Mouse (Mus musculus): ENCODE data around the gene Tspan32.

The Tspan32 gene

GRCm38 (mm10) chr7:143004727-143005343 is at the start of gene Tspan32:
Gene Tspan32, plus strand, starts transcription at chr7:143005046.
- peak; percentile 86 to 88 for DNase-seq (ENCODE audit: low spot score in 2 of 2)

- DNase-seq (ENCODE audit: low spot score in 2 of 2), result no peak
Observed at GRCm38 (mm10) chr7:142956018-142956417, 48.8 kb upstream of the Tspan32 start.

GRCm38 (mm10) chr7:142958817-142959216 is 46.0 kb upstream of the Tspan32 start:
- DNase-seq (ENCODE audit: low spot score in 2 of 2), result no peak

- no peak for DNase-seq (ENCODE audit: low spot score in 2 of 2)
Observed at GRCm38 (mm10) chr7:142959752-142960151, 45.1 kb upstream of the Tspan32 start.

- DNase-seq (ENCODE audit: low spot score in 2 of 2), result no peak
Observed at GRCm38 (mm10) chr7:142967414-142967883, 37.4 kb upstream of the Tspan32 start.

GRCm38 (mm10) chr7:142967884-142968808 is 36.7 kb upstream of the Tspan32 start:
- DNase-seq (ENCODE audit: low spot score in 2 of 2), result peak in 1 of 2 experiments; percentile 9

DNA sequence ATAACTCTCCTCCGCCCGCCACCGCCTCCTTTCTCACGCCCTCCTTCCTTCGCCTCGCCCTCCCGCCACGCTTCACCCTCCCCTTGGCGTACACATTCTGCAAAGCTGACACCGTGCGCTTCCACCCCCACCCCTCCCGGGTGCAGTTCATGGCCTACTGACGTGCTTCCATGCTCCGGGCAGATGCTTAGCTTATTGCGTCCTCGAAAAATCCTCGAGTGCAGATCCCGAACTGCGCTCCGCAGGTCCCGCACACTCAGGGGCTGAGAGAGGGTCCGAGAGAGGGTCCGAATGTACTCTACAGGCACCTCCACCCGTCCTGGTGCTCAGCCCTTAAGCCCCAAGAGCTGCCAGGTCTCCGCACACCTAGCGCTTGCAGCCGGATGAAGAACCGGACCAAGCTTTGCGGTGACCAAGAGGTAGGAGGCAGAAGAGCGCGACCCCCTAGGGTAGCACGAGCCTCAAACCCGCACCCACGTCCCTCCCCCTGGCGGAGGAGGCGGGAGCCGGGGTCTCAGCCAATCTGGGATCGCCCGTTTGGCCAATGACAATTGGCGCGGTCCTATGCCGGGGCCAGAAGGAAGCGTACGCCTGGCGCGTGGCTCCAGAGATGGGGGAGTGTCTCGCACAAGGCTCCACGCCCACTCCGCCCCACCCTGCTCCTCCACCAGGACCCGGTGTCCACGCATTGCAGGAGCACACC is 35.9 kb upstream of the Tspan32 start, which contains the start of gene Ascl2:
Ascl2 (minus strand) TSS at position 456 of the 703 bp plus-strand sequence.
- DNase-seq (ENCODE audit: low spot score in 2 of 2), result no peak

GRCm38 (mm10) chr7:142981908-142982307 is 22.9 kb upstream of the Tspan32 start:
- no peak for DNase-seq (ENCODE audit: low spot score in 2 of 2)

- no peak for DNase-seq (ENCODE audit: low spot score in 2 of 2)
Observed at GRCm38 (mm10) chr7:142985146-142985545, 19.7 kb upstream of the Tspan32 start.

DNA sequence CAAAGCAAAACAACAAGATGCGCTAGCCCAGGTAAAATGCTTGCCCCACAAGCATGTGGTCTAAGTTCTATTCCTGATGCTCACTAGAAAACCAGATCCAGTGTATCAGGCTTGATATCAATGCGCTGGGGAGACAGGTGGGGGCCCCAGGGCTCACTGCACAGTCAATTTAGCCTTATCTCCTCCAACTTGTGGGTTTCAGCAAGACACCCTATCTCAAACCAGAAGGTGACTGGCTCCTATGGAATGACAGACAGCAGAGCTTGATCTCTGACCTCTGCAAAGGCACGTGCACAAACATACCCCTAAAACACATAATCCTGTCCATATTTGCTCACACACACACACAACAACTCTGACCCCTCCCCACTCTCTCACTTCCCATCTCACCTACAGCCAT is 17.1 kb upstream of the Tspan32 start:
- no peak for DNase-seq (ENCODE audit: low spot score in 2 of 2)

- DNase-seq (ENCODE audit: low spot score in 2 of 2), result no peak
Observed at GRCm38 (mm10) chr7:142995004-142995403, 9.8 kb upstream of the Tspan32 start.

DNA sequence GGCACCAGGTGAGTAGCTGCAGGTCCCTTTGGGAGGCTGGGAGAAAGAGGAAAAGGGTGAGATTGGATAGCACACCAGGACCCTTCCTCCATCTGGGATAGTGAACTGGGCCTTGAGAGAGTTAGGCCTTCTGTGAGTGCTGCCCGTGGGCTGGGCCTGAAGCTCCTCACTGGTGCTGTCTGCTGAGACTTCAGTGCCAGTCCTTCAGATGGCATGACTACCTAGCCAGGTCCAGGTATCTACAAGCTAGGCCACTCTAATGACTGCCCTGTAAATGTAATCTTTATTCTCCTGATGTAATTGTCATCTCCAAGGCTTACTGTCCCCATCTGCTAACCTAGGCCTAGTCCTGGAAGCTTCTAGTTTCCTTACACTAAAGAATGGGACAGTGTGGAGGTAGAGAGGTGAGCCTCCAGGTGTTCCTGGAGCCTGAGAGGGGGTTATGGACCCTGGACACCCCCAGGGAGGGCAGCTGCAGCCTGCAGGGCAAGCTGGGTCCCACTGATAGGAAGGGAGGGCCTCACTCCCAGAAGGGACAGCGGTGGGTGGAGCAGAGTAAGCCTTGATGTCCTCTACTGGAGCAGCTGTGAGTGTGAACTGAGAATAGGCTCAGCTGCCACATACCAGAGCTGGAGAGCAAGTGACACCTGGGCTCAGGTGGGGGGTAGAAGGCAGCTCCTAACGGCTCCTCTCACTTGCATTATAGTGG is 9.1 kb upstream of the Tspan32 start:
- DNase-seq (ENCODE audit: low spot score in 2 of 2), result peak; percentile 27 to 50

DNA sequence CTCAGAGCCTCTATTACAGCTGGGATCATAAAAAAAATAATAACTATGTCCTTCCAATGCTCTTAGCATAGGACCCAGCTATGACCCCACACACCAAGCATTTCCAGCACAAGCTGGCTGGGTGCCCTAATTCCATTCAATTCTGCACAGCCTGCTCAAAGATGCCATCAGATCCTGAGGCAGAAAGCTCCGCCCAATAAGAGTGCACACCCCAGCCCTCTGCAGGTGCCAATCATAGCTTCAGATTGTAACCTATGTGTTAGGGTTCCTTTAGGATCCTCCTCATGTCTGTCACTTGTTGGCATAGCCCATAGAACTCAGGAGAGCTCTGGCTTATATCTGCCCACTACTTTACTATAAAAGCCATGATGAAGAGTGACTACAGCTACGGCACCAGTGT is 7.8 kb upstream of the Tspan32 start:
- no peak for DNase-seq (ENCODE audit: low spot score in 2 of 2)

- DNase-seq (ENCODE audit: low spot score in 2 of 2), result no peak
Observed at GRCm38 (mm10) chr7:142997403-142998150, 7.3 kb upstream of the Tspan32 start.

GRCm38 (mm10) chr7:143002679-143003078 is 2.2 kb upstream of the Tspan32 start:
- peak; percentile 47 to 48 for DNase-seq (ENCODE audit: low spot score in 2 of 2)

GRCm38 (mm10) chr7:143005344-143006096 is 674 bp downstream of the Tspan32 start:
- peak; percentile 74 for DNase-seq (ENCODE audit: low spot score in 2 of 2)

DNA sequence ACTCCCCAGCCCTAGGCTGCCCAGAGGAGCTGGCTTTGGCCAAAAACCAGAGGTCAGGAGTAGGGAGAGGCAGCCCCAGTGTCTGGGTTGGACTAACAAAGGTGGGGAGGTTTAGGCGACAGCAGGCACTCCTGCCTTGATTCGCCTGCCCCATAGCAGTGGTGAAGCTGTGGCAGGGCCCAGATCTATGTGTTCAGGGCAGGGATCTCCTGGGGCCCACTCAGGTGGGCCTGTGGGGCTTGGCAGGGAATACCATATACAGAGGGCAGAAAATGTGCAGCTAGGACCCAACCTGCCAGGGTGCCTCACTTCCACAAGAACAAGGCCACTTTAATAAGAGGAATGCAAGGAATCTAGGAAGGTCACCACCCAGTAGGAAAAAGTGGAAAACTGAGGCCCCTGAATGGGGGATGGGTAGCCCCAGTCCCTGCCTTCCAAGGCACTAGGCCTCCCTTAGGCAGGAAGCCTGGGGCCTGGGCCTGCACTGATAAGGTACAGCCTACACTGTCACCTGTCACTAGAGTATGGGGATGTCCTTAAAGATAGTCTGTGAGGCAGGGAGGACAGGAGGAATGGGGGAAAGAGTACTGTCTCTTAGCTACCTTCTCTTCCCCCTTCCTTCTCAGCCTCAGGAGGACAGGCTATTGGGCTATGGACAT is 1.4 kb downstream of the Tspan32 start:
- peak; percentile 67 to 77 for DNase-seq (ENCODE audit: low spot score in 2 of 2)

DNA sequence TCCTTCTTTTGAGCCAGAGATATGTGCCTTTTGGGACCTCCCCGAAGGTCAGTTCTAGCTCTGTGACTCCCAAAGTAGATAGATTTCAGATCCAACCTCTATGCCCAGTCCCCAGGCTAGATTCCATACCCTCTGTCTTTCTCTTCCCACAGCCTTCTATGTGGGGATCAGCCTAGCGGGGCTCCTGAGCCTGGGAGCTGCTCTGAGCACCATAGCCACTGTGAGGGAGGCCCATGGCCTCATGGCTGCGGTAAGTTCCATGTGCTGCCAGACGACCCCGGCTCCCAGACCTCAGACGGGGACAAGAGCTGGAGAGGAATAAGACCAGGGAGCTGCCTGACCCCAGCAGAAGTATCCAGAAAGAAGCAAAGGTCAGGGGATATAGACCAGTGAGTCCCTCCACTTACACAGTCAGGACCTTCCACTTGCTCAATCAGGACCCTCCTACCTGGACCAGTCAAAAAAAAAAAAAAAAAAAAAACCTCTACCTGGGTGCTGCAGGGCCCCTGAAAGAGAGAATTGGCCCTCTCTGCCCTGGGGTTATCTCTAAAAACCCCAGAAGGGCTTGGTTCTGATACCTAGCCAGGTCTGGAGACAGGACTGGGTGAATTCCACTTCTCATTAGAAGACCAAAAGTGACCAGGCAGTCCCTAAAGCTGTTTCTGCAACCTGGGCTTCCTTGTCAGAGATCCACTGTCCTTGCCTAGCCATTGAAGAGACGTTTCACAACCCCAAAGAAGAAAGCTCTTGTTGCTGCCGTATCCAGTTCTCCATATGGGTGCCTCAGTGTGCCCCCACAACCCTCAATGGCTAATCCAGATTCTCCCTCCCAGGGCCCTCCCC is 2.1 kb downstream of the Tspan32 start:
- no peak for DNase-seq (ENCODE audit: low spot score in 2 of 2)
